Mouse (Mus musculus): ENCODE results near the gene Pdpk1.
"Not testable (repeated sequence)": the region's sequence is repeated elsewhere in the genome, so short reads cannot be mapped to it uniquely, and the experiment has no call there.

The Pdpk1 gene

DNA sequence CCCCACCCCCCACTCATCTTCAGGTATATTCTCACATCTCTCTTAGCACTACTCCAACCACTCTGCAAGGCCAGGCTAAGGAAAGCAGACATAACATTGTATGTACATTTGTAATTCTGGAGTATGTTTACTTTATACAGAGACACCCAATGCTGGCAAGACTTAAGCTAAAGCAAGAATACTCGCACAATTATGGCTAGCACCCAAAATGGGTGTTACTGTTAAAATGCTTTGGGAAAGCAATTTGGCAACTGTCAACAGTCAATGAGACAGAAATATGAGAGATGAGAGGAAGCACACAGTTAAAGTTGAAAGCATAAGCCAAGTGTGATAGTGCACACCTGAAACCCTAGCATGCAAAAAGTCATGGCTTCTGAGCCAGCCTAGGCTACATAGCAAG lies 39.5 kb downstream of the Pdpk1 start:
- no peak for DNase-seq

GRCm38 (mm10) chr17:24108896-24109295 lies 41.8 kb downstream of the Pdpk1 start:
- no peak for DNase-seq

GRCm38 (mm10) chr17:24105111-24105510 lies 45.6 kb downstream of the Pdpk1 start:
- peak; percentile 81 for DNase-seq

DNA sequence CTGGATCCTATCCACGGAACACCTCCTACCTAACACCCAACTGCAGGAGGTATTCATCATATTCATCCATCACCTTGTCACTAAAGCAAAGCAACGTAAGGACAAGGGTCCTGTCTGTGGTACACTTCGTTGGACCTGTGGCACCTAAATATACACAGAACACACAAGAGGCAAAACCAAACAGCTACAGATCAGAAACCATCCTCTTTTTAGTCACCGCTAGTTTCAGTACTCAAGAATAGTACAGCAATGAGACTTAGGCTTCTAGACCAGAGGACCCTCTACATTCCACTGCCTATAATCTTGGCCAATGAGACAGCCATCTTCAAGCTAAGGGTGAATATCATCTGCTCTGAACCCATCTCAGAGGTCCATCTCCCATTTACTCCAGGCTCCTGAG lies 52.4 kb downstream of the Pdpk1 start:
- no peak for DNase-seq

DNA sequence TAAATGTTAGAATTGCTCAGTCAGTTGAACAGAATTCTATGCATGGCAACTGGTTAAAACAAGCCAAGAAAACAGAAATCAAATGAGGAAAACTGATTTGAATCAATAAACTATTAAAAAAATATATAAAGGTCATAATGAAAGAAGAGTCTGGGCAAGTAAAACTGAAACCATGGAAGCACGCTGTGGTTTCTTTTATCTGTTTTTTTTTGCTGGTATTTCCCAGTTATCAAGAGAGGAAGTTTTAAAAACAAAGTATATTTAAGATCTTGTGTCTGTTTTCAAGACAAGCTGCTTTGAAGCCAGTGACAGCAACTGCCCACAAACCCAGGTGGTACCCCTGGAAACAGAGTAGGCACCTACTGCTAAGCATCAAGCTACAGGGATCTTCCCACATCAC lies 60.1 kb downstream of the Pdpk1 start:
- DNase-seq = no peak

DNA sequence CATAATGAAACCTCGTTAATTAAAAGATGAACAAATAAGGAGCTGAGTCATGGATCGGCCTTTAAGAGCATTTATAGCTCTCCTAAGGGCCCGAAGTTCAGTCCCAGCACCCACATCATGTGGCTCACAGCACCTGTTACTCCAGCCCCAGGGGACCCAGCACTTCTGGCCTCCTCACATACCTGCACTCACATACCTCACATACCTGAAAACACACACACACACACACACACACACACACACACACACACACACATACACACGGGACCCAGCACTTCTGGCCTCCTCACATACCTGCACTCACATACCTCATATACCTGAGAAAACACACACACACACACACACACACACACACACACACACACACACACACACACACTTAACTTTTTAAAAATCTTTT lies 64.3 kb downstream of the Pdpk1 start:
- not testable (repeated sequence) for DNase-seq

GRCm38 (mm10) chr17:24084593-24084992 lies 66.1 kb downstream of the Pdpk1 start:
- no peak for DNase-seq

DNA sequence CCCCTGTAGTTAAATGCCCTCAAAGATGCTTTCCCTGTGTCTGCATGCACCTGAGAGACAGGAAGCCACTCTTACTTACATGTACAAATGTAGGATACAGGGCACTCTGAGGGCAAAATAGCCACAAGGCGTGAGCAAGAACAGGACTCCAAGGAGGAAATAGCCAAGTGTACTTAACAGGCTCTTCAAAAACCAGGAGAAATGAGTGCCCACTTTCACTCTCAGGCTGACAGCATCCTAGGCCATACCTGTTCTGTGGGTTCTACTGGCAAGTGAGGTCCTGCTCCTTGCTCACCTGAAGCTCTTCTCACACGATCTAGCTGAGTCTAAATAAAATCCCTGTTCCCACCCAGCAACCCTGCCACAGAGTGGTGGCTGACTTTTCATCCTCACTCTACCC lies 73.6 kb downstream of the Pdpk1 start:
- DNase-seq = no peak

DNA sequence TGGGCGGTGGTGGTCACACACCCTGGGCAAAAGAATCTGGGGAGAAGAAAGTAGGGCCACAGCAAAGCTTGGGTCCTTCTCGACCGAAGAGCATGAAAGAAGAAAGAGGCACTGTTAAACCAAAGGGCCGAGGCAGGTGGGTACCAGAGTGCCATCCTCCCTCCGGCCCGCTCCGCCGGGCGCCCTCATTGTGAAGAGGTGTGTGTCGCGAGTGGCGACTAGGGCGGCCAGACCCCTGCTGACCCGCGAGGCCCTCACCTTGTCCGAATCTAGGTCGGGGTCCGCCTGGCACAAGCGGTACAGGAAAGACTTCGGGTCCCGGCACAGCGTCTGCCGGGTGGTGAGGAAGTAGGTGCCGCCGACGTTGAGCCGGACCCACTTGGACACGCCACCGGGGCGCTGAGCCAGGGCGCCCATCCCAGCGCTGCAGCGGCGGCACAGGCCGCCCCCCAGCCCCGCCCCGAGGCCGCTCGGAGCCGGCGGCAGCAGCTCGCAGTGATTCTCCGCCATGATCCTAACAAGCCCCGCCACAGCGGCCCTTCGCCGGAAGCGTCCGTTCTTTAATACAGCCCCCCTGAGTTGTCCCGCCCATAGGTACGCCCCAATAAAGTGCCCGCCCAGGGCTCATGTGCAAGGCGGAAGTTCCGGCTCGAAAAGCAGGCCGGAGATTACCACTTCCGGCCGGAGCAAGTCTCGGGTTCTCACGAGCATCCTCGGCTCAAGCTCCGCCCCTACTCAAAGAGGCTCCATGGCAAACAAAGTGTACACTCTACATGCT lies 77.6 kb downstream of the Pdpk1 start, which contains the start of gene Kctd5:
Kctd5 (minus strand) TSS at position 567 of the 778 bp plus-strand sequence.
- peak; percentile 96 for DNase-seq

DNA sequence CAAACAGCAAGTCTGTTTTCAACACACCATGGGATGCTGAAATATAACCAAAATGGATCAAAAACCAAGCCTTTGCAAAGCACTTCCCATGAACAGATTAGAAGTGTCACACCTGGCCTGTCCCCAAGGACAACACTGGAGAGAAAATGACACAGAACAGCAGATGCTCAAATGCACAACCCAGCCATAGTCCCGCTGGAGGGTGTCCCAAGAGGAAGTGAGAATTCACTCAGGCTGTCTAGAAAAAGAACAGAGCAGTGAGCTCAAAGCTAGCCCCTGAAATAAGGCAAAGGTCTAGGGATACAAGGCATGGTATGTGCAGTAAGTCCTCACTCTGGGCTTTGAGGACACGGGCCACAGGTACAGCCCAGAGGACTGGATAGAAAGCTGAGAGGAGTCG lies 81.2 kb downstream of the Pdpk1 start:
- no peak for DNase-seq

GRCm38 (mm10) chr17:24068271-24068670 lies 82.5 kb downstream of the Pdpk1 start:
- DNase-seq = no peak

GRCm38 (mm10) chr17:24062459-24063155 lies 88.1 kb downstream of the Pdpk1 start:
- no peak for DNase-seq

- no peak for DNase-seq
Measured at GRCm38 (mm10) chr17:24057730-24058245, 92.9 kb downstream of the Pdpk1 start.

DNA sequence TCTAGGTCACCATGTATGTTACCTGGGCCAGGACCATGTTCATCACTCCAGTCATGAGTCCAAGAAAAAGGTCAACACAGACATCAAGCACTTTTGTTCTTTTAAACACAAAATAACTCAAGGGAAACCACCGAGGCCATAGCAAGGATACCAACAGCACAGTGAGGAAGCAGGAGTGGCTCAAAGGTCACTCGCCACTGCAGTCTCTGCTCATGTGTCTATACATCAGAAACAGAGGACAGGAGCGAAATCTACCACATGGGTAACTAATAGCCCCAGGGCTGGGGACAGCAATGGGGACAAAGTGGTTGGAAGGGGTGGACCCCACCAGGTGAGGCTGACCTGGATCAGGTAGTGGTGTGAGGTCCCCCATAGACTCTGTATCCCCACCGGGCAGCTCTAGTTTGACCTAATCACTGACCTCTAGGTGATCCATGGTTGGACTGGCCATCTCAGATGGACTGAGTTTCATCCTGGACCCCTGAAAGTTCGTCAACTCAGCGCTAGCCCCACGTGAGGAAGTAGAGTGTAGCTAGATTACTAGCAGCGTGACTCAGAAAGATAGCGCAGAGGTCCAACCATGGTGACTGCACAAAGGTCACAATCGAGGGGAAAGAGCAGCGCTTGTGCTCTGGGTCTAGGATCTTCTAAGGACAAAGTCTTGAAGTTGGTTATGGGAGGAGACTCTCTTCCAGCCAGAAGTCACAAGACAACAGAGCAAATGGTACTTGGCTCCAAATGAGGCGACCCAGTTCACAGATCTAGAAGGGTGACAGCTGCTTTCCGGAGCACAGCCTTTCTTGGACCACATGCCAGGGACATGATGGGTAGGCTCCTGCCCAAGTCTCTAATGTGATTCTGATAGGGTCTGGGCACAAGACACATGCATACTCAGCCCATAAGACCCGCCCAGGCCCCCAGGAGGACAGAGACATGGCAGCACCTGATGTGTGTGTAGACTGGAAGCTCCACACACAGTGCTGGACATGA lies 93.8 kb downstream of the Pdpk1 start:
- peak; percentile 29 for DNase-seq

DNA sequence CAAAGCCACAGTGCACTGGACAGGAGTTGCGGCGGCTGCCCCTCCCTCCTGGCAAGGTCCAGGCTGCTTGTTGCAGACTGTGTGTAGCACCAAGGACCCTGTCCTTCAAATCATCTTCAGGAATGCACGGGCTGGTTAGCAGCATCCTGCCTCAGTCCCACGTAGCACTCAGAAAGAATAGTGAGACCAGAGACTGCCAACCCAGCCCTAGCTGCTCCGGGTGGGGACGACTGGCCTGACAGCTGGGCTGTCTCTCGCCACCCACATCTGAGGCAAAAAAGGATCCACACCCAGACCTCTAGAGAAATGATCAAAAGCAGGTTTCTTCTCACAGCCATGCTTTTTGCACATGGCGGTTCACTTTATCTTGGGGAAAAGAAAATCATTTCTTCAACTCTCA lies 101.7 kb downstream of the Pdpk1 start:
- DNase-seq = no peak

DNA sequence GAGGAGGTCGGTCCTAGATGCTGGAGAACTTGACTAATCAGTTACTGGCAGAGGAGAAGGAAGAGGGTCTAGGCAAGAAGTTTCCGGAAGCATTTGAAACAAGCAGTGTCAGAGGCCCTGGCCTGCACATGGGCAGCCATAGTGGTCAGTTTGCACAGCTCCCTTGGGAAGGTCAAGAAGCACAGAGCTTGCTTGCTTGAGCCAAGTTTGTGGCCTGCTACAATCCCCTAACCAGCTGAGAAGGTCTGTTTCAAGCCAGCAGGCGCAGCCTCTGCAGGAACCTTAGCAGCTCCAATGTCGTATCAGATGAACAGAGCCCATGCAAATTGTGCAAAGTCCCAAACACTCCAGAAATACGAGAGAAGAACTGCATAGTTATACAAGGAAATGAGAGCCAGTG lies 102.7 kb downstream of the Pdpk1 start:
- peak; percentile 21 for DNase-seq

DNA sequence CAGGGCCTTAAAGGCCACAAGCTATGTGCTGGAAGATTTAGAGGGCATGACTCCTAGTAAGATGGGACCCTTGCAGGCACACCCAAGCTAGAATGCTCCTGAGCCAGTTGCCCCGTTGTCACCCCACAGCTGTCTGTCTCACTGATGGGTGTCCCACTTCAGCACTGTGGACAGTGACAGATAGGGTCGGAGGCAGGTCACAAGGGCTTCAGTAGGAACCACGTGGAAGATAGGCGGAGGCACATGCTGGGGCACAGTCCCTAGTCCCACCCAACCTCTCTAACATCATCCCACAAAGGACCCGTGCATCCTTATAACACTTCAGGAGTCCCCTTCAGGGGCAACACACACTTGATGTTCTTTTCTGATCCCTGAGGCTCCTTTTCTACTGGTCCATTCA lies 104.7 kb downstream of the Pdpk1 start:
- no peak for DNase-seq

GRCm38 (mm10) chr17:24045608-24046007 lies 105.1 kb downstream of the Pdpk1 start:
- no peak for DNase-seq

DNA sequence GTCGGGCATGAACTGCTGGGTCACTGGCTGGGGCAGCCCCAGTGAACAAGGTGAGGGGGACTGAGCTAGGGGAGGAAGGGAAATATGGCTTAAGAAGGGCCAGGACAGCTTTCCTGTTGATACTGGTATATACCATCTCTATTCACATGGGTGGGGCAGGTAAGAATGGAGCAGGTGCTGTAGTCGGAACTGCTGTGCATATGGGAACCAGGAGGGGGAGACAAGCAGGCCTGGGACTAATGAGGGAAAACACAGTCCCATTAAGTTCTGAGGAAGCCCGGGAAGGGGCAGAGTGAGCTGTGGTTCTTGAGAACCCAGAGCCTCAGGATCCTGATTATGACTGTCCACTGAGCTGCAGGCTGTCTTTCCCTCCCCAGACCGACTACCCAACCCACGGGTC lies 106.2 kb downstream of the Pdpk1 start:
- no peak for DNase-seq

DNA sequence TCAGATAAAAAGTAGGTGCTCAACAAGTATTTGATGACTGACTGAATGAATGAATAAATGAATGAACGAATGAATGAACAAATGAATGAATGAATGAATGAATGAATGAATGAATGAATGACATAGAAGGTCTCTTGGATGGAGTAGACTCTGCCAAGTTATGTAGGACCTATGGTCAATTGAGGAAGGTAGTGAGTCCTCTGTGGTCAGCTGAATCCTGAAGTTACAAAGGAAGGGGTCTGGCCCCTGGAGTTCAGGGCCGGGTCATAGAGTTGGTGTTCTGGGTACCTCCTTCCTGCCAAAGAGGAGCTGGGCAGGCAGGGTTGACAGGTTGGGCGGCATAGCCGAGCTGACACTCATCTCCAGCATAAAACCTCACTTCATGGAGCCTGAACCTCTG lies 112.9 kb downstream of the Pdpk1 start, which contains the start of gene Prss27:
Prss27 (plus strand) TSS at position 301 of the 400 bp plus-strand sequence.
- no peak for DNase-seq

DNA sequence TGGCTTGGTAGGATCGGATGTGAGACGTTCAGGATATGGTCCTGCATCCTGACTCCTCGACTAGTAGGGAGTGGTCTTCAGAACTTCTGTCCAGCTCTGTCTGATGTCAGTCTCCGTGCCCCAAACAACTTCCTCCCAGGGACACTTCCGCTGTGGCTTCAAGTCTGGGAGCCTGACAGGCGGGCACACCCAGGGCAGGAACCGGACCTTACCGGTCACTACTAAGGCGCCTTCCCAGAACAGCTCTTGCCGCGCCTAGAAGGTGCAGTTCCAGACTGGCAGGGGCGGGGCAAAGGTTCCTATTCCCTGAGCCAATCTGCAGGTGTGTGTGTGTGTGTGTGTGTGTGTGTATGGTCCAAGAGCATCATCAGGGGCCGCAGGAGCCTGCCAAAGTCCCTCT lies 113.4 kb downstream of the Pdpk1 start:
- no peak for DNase-seq

DNA sequence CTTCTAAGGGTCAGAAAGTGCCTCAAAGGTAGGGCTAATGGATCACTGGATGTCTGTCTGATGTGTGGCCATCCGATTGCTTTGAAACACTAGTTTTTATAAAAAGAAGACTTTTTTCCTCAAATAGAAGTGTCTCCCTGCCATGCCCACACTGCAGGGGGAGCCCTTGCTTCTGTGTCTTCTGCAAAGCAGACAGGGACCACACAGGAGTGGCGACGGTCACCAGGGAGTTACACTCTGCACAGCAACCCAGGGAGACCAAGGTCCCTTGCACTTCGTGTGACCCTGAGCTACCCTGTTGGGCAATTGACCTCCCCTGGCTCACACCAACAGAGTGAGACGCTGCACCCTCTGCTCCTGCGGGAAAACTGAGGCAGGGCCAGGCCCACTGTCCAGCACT lies 113.8 kb downstream of the Pdpk1 start:
- DNase-seq = no peak

DNA sequence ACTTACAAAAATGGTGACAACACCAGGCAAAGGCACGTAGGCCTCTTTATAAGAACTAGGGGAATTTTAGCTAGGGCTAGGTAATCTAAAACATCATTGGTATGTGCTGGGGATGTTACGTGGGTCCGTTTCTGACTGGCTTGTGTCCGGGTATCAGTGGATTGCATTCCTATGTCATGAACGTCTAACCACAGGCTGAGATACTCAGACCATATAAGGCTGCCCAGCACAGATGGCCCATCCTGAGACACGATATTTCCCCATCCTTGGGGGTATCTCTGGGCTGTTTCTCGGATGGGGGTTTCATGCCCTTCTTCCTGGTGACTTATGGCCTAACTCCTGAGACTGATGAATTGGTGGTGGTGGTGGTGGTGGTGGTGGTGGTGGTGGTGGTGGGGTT lies 115.6 kb downstream of the Pdpk1 start:
- no peak for DNase-seq

All from kidney, adult 9 months (tissue).